Mouse (Mus musculus) neutrophil, adult 5-6 weeks (primary cell): Measurements from ENCODE around the gene Fosl2. TPM values are rescaled to one million over a fixed set of nuclear protein-coding genes. Genes with fewer than 3 reads are reported as not detected.
"Not testable (repeated sequence)": the region's sequence is repeated elsewhere in the genome, so short reads cannot be mapped to it uniquely, and the experiment has no call there.

Experiments
- ATAC-seq: fragments of 151-379, 151-347 bp; 2 replicates; pipeline ENCODE4 v1.8.0; 2017; ENCODE audit warnings: mild to moderate bottlenecking, moderate TSS enrichment; ENCODE audit not compliant: insufficient number of reproducible peaks, poor library complexity, low FRiP score, severe bottlenecking; ENCODE audit errors: extremely low read depth
- total RNA-seq: library from RNA; stranded (forward); fragments of 200-1000 nt; gene quantifications from 2 replicates; pipeline ENCODE4 v1.2.3, GENCODE M21; 2017

Gene Fosl2
- total RNA-seq, 1 experiment from 2014 or later, result 140 TPM

- ATAC-seq, result no peak
These were observed 20.3 kb downstream of the Fosl2 start for GRCm38 (mm10) chr5:32155927-32156326.

GRCm38 (mm10) chr5:32163478-32164043, 28.0 kb downstream of the Fosl2 start:
- ATAC-seq, result no peak

- ATAC-seq, result no peak
These were observed 36.6 kb downstream of the Fosl2 start for GRCm38 (mm10) chr5:32172188-32172587.

DNA sequence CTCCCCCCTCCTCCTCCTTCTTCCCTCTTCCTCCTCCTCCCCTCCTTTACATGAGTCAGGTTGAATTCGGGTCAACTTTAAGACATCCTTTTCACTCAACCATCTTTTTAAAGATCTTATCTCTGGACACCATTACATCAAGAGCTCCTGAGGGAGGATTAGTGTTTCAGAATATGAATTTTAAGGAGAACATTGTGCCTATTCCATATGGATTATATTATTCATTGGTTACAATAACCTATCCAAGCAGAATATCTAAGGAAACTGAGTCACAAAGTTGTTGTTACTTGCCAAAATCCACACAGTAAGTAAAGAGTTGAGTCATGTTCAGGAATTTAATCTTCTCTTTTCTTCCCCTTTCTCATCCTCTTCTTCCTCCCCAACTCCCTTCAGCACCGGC, 41.2 kb downstream of the Fosl2 start:
- ATAC-seq, result no peak

- no peak for ATAC-seq
These were observed 42.1 kb downstream of the Fosl2 start for GRCm38 (mm10) chr5:32177737-32178136.

DNA sequence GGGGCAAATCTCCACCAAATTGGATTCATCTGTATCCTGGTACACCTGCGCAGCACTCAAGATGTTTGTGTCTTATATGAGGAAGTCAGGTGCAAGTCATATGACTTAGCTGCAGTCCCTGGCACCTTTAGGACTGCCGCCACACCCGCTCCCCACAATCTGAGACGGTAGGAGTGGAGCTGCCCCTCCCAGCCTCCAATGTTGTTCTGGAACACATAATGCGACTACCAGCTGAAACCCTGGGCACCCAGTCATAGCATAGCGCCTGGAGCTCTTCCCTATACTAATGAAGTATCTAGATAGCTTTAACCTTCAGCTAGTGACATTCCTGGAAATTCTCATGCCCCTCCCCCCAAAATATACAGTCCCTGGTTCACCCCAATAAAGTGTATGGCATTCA, 43.1 kb downstream of the Fosl2 start:
- not testable (repeated sequence) for ATAC-seq

GRCm38 (mm10) chr5:32182885-32183629, 47.5 kb downstream of the Fosl2 start:
- no peak for ATAC-seq

- ATAC-seq, result no peak
These were observed 52.1 kb downstream of the Fosl2 start for GRCm38 (mm10) chr5:32187717-32188116.

GRCm38 (mm10) chr5:32191259-32191658, 55.7 kb downstream of the Fosl2 start:
- ATAC-seq, result no peak

- peak; percentile 89 for ATAC-seq
These were observed 56.6 kb downstream of the Fosl2 start for GRCm38 (mm10) chr5:32192016-32192845.

DNA sequence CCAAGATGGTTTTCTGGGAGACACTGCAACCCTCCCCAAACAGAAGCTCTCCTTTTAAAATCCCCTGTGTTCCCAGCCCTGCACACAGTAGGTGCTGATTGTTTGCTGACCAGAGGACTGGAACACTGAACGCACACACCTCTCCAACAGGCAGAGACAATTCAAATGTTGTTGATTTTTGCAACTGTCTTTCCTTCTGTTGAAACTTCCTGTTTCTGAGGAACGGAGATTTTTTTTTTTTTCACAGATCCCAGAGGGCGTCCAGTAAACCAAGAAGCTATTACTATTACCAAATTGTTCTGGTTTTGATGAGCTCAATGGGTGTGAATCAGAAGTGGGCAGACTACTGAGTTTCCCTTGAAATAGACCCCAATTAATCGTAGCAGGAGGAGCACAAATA, 58.6 kb downstream of the Fosl2 start:
- ATAC-seq, result no peak

- ATAC-seq, result peak; percentile 30
These were observed 60.4 kb downstream of the Fosl2 start for GRCm38 (mm10) chr5:32195857-32196609.

- ATAC-seq, result peak; percentile 87
These were observed 62.1 kb downstream of the Fosl2 start for GRCm38 (mm10) chr5:32197698-32198097.

DNA sequence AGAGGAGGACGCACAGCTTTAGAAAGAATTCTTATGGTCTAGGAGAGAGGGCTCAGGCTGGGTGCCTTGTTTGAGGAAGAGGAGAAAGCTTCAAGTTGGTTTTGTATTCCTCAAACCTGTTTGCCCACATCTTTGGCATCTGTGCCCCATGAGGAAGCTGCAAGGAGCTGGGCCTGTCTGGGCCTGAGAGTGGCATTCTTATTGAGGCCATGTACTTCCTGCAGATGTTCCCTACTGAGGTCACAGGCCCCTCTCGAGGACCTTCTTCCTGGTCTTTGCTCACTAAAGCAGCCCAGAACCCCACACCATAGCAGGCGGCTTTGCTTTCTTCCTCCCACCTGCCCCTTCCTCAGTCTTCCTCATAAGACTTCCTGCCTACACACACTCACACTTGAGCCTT, 63.5 kb downstream of the Fosl2 start:
- no peak for ATAC-seq

DNA sequence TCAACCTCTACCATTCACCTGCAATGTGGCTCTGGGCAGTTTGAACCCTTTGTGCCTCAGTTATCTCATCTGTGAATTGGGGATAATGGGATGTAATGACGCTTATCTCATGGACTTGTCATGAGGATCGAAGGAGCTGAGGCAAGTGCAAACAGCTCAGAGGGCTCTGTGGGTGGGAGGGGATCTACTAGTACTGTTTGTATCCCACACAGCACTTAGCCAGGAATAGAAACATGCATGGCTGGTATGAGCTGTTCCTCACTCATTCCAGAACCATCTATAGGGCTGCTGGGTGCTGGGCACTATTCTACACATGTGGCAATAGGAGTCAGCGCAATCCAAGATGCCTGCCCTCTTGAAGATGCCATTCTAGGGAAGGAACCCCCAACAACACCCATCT, 64.0 kb downstream of the Fosl2 start:
- ATAC-seq, result no peak

GRCm38 (mm10) chr5:32204653-32205052, 69.1 kb downstream of the Fosl2 start:
- ATAC-seq, result no peak

DNA sequence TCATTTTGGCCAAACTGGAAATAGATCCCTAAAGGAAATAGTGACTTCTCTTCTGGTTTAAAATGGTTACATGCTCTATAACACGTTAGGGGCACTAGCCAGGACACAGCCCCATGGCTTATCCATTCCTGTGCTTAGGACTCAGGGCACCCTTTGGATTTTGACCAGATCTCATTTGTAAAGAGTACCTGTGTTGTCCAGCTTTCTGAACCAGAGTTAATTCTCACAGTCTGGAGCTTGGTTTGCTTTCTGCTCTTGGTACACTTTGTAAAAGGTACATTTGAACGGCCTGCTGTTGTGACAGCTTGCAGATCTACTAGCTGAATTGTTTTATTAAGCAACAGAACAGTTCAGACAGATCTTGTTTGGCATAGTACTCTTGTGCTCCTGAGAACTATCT, 71.1 kb downstream of the Fosl2 start:
- ATAC-seq, result no peak
